Mouse (Mus musculus) testis, adult 2 months (tissue): ENCODE measurements around the gene Fbxo42.

Experiments
- CTCF ChIP-seq: fragments of 200-500 bp; IDR thresholded peaks from 2 replicates; pipeline ENCODE4 v1.5.1; 2012; ENCODE audit warnings: low read depth, mild to moderate bottlenecking, inconsistent platforms, low read length, moderate library complexity; ENCODE audit not compliant: control insufficient read depth, insufficient read depth, insufficient replicate concordance
- POLR2A ChIP-seq: fragments of 200-500 bp; IDR thresholded peaks from 2 replicates; pipeline ENCODE4 v1.6.1; 2012; ENCODE audit warnings: low read depth, mild to moderate bottlenecking, inconsistent platforms, low read length, moderate library complexity; ENCODE audit not compliant: control insufficient read depth

DNA sequence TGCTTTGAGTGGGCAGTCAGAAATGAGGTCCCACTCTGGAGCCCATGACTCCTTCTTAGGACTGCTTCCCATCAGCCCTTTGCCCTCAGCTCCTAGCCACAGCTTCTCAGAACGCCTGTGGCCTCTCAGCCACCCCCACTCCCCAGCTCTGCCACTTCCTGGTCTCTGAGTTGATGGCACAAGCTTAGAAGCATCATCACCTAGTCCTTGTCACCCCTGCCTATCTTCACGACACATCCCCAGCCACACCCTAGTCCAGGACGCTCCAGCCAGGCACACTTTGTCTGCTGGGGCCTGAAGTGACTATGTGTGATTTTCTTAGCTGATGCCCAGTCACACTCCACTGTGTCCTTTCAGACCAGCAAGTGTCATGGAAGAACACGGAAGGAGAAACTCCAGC lies 48.8 kb upstream of the Fbxo42 start:
- no peak for TF ChIP-seq CTCF
- TF ChIP-seq POLR2A, result no peak
